Mouse (Mus musculus) left cerebral cortex, postnatal 36 days (tissue): ENCODE data around the gene Mcee. TPM values are rescaled to one million over a fixed set of nuclear protein-coding genes. Genes with fewer than 3 reads are reported as not detected.

ENCODE experiments used
- DNase-seq, 2 experiments: peaks; one replicate each; pipeline ENCODE4 v3.0.0; 2021 to 2022; ENCODE audit warnings: low spot score in 2 of 2, mixed read lengths in 1 of 2
- intact Hi-C: fragments of 180-260 bp; cut with DNase I; formaldehyde crosslinking; loops from one replicate; pipeline ENCODE4 v1.15.1; 2025
- total RNA-seq, 2 experiments: library from RNA; stranded (reverse); gene quantifications; 2 replicates each; pipeline ENCODE4 v1.2.3; 2021

Gene Mcee
- total RNA-seq, 2 experiments from 2014 or later, result 46.8 to 48.9 TPM

DNA sequence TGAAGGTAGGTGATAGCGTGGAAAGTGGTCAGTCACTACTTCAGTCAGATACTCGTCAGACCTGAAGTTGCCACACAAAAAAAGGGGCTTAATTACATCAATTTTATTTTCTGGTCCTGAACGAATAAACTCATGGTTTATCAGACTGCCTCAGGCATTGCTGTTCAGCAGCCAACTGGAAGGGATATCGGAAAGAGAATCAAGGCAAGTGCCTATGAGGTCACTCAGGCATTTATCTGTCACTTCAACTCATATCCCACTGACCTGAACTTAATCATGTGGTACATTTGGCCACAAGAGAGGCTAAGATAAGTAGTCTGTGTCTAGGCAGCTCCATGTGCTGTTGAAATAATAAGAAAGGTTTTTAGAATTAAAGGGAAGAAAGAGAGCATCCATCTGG is 10.0 kb downstream of the Mcee start:
- intact Hi-C loops, result no loop called here
- no peak for DNase-seq

DNA sequence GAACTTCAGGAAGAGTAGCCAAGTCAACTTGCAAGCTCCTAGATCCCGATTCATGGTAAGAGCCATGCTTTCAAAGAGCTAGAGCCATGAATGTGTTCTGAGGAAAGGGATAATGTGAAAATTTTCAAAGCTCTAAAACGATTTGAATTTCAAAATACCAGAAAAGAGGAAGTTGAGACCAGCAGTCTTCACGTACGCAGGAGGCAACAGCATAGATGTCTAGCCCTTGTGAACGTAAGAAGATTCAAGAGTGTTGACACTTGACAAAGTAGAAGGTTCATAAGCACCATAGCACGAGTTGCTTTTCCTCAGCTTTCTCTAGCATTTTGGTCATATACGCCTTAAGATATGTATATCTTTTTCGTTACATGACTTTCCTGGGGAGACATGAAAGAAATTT is 11.6 kb downstream of the Mcee start:
- intact Hi-C loops, result no loop called here
- no peak for DNase-seq

DNA sequence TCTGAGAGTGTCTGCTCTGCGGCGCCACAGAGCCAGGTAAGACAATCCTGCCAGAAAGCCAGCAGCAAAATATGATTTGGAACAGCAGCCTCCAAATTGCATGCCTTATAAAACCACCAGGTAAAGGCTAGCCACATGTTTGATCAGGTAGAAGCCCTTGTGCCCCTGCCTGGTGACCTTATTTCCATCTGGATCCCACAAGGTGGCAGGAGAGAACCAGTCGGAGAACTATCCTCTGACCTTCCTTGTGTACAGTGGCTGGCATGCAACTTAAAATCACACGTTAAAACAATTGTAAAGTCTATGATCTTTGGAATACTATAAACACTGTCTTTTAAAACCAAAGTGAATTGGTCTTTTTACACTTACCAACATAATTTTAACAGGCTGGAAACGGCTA is 32.5 kb downstream of the Mcee start:
- no peak for DNase-seq

DNA sequence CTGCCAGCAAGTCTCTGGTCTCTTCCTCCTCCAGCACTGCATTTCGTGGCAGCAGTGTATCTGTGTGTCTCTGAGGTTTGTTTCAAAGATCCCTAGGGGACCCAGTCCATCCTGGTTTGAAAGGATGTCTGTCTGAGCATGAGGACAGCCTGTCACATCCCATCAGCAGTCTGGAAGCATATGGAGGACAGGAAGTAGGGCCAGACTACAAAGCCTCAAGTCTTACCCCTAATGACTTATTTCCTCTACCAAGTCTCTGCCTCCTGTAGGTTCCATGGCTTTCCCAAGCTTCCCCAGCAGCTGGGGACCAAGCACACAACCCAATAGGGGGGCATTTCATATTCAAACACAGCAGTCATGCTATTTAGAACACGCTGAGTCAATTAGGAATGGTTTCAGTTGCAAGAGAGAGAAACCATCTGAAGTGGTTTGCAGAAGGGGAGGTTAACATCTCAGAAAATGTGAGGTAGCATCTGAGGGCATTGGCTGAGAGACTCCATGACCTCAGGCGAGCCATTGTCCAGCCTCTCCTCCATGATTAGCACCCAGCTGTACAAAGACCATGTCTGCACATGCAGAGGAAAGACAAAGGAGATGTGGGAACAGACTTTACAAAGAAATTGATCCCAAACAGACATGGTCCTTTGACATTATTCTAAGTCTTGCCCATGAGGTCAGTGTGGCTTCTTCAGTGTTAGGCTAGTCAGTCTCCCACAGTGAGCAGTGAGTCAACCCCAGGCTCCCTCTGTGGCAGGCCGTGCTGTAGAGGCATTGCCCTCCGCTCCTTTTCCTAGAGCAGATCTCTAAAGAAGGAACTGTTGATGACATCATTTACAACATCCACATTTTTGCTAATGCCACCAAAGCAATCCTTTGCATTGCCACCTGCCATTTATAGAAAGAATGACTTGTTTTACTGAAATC is 47.5 kb downstream of the Mcee start:
- intact Hi-C loops, result loop anchor here (10.0 kb wide), 1 partner anchor 55 kb away; no protein-coding TSS in a partner anchor
- DNase-seq, result no peak

More for the DNA sequence above, 32.5 kb downstream of the Mcee start:
- intact Hi-C loops, result no loop called here

DNA sequence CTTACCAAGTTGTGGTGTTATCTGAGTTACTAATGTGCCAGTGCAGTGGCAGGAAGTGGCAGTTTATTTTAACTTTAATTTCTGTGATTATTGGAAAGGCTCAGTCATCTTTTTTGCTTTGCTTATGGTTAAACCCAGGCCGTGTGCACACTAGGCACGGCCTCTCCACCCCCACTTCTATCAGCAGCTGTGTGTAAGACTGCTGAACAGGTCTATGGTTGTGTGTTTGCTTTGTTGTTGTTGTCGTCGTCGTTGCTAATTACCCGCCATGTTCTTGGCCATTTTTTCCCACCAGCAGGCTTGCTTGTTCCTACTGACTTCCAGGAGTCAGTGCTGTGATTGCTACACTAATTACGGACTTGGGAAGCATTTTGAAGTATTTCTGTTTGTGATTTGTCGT is 48.1 kb downstream of the Mcee start:
- intact Hi-C loops, result no loop called here
- no peak for DNase-seq

DNA sequence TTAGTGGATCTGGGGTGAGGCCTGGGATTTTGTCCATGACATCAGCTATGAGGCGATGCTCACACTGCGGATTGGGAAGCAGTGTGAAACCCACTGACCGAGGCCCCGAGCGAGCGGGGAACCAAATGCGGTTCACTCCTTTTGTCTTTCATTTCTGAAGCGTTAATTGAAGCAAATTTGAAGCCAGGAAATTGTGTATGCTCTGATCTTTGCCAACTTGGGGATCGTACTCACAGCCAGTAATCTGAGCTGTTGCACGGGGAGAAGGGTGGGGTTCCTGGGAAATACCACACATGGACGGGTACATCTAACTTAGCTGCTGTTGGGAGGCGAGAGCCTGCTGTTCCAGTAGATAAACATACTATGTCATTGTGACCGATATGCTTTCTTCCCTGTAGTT is 58.2 kb downstream of the Mcee start:
- DNase-seq, result no peak
- intact Hi-C loops, result loop anchor here (5.0 kb wide), 1 partner anchor 52 kb away; the partner anchor contains the start of gene Apba2

DNA sequence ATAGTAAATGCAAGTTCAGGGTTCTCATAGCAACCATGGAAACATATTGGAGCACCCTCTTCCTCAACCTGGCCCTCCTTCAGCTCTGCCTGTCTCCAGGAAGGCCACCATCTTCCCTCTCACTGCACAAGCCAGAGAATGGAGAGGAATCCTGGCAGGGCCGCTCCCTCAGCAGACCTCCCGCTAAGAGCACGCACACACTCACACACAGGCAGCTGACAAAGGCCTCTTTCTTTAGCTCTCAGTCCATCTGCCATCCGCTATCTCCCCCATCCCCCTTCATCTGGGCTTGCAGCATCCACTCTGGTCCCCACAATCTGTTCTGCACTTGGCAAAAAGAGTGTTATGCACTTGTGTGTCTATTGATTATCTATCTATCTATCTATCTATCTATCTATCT is 59.0 kb downstream of the Mcee start:
- peak; percentile 43 to 65 for DNase-seq
- intact Hi-C loops, result loop anchor here (5.0 kb wide), 1 partner anchor 51 kb away; the partner anchor contains the start of gene Apba2

DNA sequence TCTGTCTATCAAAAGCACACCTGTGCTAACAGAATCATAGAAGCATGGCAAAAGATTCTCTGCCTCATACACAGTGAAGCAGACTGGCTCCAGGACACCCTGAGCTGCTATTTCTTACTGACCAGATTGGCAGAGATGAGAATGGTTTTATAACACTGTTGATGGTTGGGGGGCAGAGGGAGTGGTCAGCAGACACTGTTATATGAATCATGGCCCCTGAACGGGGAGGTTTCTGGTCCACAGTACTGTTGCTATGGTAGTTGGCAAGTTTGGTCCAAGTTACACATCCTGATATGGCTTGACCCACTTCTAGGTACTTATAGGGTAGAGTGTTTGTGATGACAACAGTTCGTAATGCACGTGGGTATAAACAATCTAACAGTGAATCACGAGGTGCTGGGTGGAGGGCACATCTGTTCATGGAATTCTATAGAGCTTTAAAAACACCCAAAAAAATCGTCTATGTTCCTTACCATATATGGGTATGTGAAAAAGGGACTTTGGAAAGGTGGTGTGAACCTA is 59.5 kb downstream of the Mcee start:
- peak in 1 of 2 experiments; percentile 26 for DNase-seq
- intact Hi-C loops, result loop anchor here (5.0 kb wide), 1 partner anchor 50 kb away; the partner anchor contains the start of gene Apba2

DNA sequence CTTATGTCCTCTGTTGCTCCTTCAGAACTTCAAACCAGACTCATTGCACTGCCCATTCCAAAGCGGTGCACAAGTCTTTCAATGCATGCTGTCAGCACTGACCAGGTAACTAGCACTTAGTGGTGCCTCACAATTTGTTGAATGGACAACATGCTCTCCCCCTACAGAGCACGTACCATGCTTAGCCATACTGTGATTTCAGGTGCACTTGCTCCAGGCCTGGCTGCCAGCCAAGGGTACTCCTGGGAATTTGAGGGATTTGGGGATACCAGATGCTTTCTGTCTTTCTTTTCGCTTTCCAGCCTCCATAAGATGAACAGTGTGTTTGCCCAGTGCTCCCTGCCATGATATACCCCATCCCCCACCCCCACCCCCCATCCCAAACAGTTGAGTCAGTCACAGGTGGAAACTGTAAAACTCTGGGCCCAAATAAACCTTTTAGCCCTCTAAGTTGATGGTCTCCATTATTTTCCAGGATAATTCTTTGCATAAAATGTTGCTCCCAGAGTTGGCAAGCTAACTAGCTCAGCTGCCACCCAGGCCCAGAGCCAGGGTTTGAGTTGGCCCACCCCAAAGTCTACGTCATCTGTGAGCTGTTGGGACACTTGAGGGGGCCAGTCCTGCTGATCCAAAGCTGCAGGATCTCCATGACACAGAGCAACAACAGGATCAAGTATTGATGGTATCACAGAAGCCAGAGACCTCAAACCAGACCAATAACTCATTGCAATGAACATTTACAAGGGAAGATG is 60.2 kb downstream of the Mcee start:
- no peak for DNase-seq
- intact Hi-C loops, result loop anchor here (5.0 kb wide), 1 partner anchor 50 kb away; the partner anchor contains the start of gene Apba2

DNA sequence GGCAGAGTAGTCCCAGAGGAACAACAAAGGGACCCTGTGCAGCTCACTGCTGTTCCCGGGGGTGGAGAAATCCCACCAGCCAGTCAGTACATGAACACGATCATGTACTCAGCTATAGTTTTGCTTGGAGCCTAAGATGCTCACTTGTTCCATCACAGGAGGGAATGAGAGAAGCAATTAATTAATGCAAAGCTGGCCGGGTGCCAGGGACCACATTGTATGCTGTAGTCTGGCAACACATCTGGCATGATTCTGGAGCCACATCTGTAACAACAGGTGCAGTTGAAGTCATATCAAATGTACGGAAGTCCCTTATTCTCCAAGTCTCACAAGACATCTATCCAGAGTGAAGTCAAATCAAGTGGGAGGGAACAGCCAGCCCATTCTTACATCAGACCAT is 63.8 kb downstream of the Mcee start:
- intact Hi-C loops, result no loop called here

DNA sequence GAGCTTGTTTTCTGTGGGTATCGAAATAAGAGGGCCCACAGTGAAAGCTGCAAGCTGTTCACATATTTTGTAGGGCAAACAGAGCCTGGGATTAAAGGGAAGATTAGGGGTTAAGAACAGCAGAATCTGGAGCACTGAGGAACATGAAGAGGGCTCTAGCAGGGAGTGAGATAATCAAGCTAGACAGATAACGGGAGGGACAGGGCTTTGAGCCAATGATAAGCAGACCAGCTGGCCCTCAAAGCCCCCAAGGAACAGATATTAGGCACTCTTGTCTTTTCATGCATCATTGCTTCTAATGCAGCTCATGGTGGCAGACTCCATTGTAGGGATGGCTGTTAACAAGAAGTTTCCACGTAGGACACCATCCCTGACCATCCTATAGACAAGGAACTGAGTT is 64.3 kb downstream of the Mcee start:
- no peak for DNase-seq
- intact Hi-C loops, result no loop called here

More for the DNA sequence above, 63.8 kb downstream of the Mcee start:
- no peak for DNase-seq

DNA sequence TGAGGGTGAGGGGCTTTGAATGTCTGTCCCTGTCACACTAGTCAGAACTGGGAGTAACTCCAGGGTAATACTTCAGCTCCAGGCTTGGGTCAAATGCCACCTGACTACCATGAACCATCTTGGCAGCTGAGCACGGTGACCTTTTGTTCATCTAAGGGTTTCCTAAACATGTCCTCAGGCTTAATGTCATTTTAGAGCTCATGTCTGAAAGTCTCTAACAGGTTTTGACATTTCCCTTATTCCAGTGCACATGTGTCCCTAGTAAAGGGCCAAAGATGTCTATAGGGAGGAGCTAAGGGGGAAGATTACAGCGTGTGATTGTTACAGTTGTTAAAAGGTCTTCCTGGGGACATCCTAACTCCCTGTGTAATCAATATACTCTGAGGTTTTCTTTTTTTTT is 65.4 kb downstream of the Mcee start:
- no peak for DNase-seq
- intact Hi-C loops, result no loop called here

Other genes with a start within 250 kb of the Mcee start
- gene Trpm1, start 238.8 kb upstream of the Mcee start, total RNA-seq, result 1 to 10 TPM in 1 of 2 experiments, not detected in 1; 1.6 TPM
- 10 to 100 TPM; 16.1 to 17.5 TPM for gene Mtmr10, start 105.0 kb upstream of the Mcee start, total RNA-seq
- 10 to 100 TPM in 1 of 2 experiments, 1 to 10 TPM in 1; 9.1 to 12.8 TPM for gene Fan1, start 18.5 kb upstream of the Mcee start, total RNA-seq
- gene Mphosph10, start 339 bp upstream of the Mcee start, total RNA-seq, result 10 to 100 TPM; 16.1 to 19.6 TPM
- 100 to 1,000 TPM; 245 to 264 TPM for gene Apba2, start 109.1 kb downstream of the Mcee start, total RNA-seq